Mouse (Mus musculus) spleen, adult 2 months (tissue): ENCODE results near the gene Pou2f2. TPM values are rescaled to one million over a fixed set of nuclear protein-coding genes. Genes with fewer than 3 reads are reported as not detected.

Source experiments
- DNase-seq, 2 experiments: peaks; one replicate each; pipeline versions ENCODE4 v3.0.0 to v3.0.0-alpha.2; 2012 to 2021; ENCODE audit warnings: low spot score in 2 of 2, low read depth in 1 of 2
- H3K27ac ChIP-seq: fragments of 200-500 bp; 2 replicates; pipeline ENCODE4 v1.5.1; 2012; ENCODE audit warnings: low read length, inconsistent platforms; ENCODE audit not compliant: insufficient read depth
- H3K27me3 ChIP-seq: fragments of 200-500 bp; 2 replicates; pipeline ENCODE4 v1.6.1; 2012; ENCODE audit warnings: mild to moderate bottlenecking, moderate library complexity, low read length, inconsistent platforms; ENCODE audit not compliant: control insufficient read depth, insufficient read depth
- H3K36me3 ChIP-seq: fragments of 200-500 bp; 2 replicates; pipeline ENCODE4 v1.6.1; 2012; ENCODE audit warnings: mild to moderate bottlenecking, low read length, inconsistent platforms; ENCODE audit not compliant: control insufficient read depth, insufficient read depth
- H3K4me1 ChIP-seq: fragments of 200-500 bp; 2 replicates; pipeline ENCODE4 v1.6.1; 2011; ENCODE audit warnings: inconsistent platforms; ENCODE audit not compliant: control insufficient read depth, insufficient read depth, insufficient read length
- H3K4me3 ChIP-seq: fragments of 200-500 bp; 2 replicates; pipeline ENCODE4 v1.5.1; 2011; ENCODE audit warnings: mild to moderate bottlenecking, inconsistent platforms; ENCODE audit not compliant: insufficient read depth, insufficient read length; ENCODE audit errors: extremely low read depth
- CTCF ChIP-seq: fragments of 200-500 bp; IDR thresholded peaks from 2 replicates; pipeline ENCODE4 v1.5.1; 2011; ENCODE audit warnings: mild to moderate bottlenecking, inconsistent platforms; ENCODE audit not compliant: insufficient read depth, insufficient read length, insufficient replicate concordance; ENCODE audit errors: extremely low read depth
- POLR2A ChIP-seq: fragments of 200-500 bp; IDR thresholded peaks from 2 replicates; pipeline ENCODE4 v1.6.1; 2011; ENCODE audit warnings: low read depth, low read length, inconsistent platforms
- WGBS: fragments of 180-500 bp; shearing (Covaris S2); methylation state at CpG from one replicate; pipeline ENCODE4 v1.1.7; 2018; 5-methylcytosine and 5-hydroxymethylcytosine counted together
- polyA plus RNA-seq: library from polyadenylated mRNA; depleted of rRNA; stranded (reverse); fragments of >200 nt; gene quantifications from 2 replicates; pipeline ENCODE4 v1.2.3, GENCODE M21; 2012

Gene Pou2f2
- polyA plus RNA-seq, 1 experiment = 61.7 TPM

DNA sequence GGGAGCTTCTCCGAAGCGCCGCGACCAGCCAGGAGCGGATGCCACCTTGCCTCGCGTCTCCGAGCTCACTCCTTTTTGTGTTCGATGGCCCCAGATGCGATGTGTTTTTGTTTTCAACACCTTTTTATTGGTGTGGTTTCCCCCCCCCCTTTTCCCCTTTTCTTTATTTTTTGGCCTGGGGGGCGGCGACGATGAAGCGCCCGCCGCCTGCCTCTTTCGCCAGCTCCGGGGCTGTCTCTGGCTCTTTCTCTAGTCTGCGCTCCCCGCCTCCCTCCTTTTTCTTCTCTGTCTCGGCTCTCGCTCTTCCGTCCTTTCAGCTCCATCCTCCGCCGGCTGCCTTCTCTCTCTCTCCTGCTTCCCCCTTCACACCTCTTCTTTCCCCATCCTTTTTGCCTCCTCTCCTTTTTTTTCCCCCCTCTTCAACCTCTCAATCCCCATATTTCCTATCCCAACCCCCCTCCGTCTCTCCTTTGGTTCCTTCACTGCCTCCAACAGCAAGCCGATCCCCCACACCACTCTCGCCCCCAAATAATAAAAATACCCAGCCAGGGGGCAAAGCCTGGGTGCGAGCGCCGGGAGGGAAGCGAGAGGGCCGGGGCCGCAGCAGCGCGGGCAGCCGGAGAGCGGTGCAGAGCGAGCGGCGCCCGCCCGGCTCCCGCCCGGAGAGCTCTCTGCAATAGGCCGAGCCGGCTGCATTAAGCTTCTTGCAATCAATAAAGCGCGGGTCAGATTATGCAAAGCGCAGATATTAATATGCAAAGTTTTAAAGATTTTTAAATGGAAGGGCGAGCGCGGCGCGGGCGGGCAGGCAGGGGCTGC is 530 bp downstream of the Pou2f2 start:
- no peak for DNase-seq
- H3K27me3 ChIP-seq = peaks cover 19% of the 10 kb centered on the region
- no peak overlapping the region for H3K27ac ChIP-seq
- H3K4me1 ChIP-seq = peaks cover 24% of the 10 kb centered on the region
- H3K36me3 ChIP-seq = no peaks in the 10 kb centered on the region
- TF ChIP-seq POLR2A = no peak
- TF ChIP-seq CTCF = no peak
- peak overlapping the region; percentile 41; the same call in 1 of the 2 replicates for H3K4me3 ChIP-seq
- WGBS = 5% methylated on average over 50 of the region's 56 CpGs

DNA sequence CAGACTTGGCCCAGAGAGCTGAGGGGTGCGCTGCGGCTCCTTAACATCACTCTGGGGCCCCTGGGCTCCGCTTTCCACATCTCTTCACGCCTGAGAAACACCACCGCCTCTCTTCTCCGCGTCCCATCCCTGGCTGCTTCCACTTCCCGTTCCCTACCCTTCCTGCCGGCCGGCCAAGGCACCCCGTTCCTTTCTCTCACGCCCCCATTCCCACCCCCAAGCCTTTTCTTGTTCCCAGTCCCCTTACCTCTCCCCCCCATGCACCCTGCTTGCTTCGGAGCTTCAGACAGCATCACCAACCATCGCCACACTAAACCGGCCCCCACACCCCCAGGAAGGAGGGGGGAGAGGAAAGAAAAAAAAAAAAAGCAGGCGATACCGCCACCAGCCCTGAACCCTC is 1.2 kb downstream of the Pou2f2 start:
- Histone ChIP-seq H3K27ac (no peak overlapping the region), H3K36me3 (no peaks in the 10 kb centered on the region), H3K27me3 (peaks cover 19% of the 10 kb centered on the region), H3K4me3 (no peak overlapping the region), H3K4me1 (peaks cover 24% of the 10 kb centered on the region)
- TF ChIP-seq POLR2A (no peak), CTCF (no peak)
- 7% methylated on average over 17 of the region's 17 CpGs for WGBS
- DNase-seq = no peak

DNA sequence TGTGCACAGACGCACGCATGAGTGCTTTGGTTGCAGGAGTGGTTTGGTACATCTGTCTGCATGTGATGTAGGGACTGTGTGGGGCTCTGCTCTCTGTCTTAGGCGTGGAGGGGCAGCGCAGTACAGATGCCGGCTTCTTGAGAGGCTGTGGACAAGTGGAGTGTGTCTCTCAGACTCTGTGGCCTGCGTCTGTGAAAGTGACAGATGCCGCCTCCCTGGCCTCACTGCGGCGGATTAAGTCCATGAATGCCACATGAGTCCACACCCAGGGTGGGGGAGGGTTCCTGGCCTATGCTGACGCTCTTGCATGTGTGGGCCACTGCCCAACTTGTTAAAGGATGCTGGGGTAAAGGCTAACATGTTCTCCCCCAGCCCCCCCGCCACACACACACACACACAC is 5.2 kb downstream of the Pou2f2 start:
- Histone ChIP-seq H3K4me3 (no peak overlapping the region), H3K27ac (no peak overlapping the region), H3K4me1 (peaks cover 7% of the 10 kb centered on the region), H3K36me3 (no peaks in the 10 kb centered on the region), H3K27me3 (peaks cover 14% of the 10 kb centered on the region)
- DNase-seq = no peak
- 84% methylated on average over 10 of the region's 11 CpGs for WGBS
- TF ChIP-seq CTCF (no peak), POLR2A (no peak)

DNA sequence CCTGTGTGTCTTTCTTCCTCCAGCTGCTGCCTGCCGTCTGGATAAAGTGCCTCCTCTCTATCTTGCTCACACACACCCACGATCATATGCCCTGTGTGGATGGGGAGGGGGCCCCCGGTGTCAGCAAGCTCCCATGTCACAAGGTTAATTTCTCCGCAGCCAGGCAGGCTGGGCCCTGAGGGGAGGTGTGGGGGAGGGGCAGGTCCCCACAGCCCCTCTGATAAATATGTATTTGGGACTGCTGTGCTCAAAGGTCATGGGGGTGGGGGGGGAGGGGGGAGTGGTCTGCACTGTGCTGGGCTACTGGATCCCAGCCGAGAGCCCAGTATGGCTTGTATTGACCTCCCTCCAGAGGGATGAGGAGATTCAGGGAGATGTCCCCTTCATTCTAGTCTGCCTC is 6.9 kb downstream of the Pou2f2 start:
- H3K27me3 ChIP-seq = peaks cover 1% of the 10 kb centered on the region; the same call in 1 of the 2 replicates
- no peak overlapping the region for H3K27ac ChIP-seq
- WGBS = 80% methylated on average over 5 of the region's 5 CpGs
- DNase-seq = no peak
- no peak for TF ChIP-seq CTCF
- no peaks in the 10 kb centered on the region for H3K36me3 ChIP-seq
- no peaks in the 10 kb centered on the region for H3K4me1 ChIP-seq
- no peak overlapping the region for H3K4me3 ChIP-seq

DNA sequence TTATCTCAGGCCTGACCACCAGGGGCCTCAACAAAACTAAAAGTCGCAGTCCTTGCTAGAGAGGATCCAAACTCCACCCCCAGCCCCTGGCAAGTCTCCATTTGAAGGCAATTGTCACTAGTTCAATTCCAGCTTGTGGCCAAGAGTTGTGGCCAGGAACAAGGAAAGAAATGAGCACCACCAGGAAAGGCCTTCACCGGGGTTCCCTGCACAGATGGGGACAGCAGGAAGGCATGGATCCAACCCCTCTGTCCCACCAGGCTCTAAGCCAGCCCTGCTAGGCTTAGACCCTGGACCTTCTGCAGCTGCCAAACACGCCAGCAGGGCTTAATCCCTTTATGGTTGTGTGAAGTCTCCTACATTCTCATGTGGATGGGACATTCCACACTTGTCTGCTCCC is 8.9 kb downstream of the Pou2f2 start:
- no peak overlapping the region for H3K27ac ChIP-seq
- WGBS = 53% methylated on average over 3 of the region's 3 CpGs
- H3K27me3 ChIP-seq = no peaks in the 10 kb centered on the region
- no peak for DNase-seq
- no peak overlapping the region for H3K4me3 ChIP-seq
- H3K4me1 ChIP-seq = no peaks in the 10 kb centered on the region
- TF ChIP-seq CTCF = no peak
- TF ChIP-seq POLR2A = no peak
- H3K36me3 ChIP-seq = no peaks in the 10 kb centered on the region

DNA sequence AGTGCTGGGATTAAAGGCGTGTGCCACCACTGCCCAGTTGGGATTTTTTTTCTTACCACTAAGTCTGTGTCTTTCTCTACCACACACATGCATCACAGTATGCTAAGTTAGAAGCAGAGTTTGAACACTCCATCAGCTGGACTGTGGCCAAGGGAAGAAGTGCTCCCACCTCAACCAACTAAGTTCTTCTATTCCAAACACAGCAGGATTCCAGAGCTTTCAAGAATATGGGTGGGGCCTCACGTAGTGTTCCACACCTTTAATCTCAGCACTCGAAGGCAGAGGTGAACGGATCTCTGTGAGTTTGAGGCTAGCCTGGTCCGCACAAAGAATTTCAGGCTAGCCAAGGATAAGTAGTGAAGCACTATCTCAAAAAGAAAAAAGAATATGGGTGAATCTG is 13.4 kb downstream of the Pou2f2 start:
- TF ChIP-seq CTCF = no peak
- no peak for TF ChIP-seq POLR2A
- DNase-seq = no peak
- H3K4me3 ChIP-seq = no peak overlapping the region
- H3K4me1 ChIP-seq = no peaks in the 10 kb centered on the region
- H3K27ac ChIP-seq = no peak overlapping the region
- H3K27me3 ChIP-seq = no peaks in the 10 kb centered on the region
- no peaks in the 10 kb centered on the region for H3K36me3 ChIP-seq
- 84% methylated on average over 5 of the region's 5 CpGs for WGBS

DNA sequence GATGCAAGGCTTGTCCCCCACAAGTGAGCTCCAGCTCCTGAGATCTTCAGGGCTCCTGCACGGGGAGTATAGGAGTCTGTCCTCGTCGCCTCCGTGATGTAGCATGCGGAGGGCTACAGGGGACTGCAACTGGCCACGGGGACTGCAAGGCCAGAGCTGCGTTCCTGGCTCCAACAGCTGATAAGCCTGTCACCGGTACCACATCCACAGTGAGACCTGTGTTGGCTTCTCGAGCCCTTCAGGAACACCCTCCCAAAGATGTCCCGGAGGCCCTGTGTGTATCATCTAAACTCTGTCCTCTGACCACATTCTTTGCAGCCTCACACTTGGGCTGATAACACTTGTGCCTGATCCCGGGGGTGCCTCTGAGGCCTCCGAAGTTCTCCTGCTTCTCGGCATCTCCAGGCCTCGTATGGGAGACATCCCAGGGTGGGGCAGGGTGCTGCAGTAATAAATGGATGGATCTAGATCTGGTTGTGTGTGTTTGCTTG is 23.3 kb downstream of the Pou2f2 start:
- H3K27ac ChIP-seq = peak overlapping the region; percentile 19

More for the DNA sequence above, 23.3 kb downstream of the Pou2f2 start:
- H3K4me1 ChIP-seq = peaks cover 23% of the 10 kb centered on the region
- H3K4me3 ChIP-seq = peak overlapping the region; percentile 11; the same call in 1 of the 2 replicates
- TF ChIP-seq CTCF (no peak), POLR2A (no peak)
- peaks cover 6% of the 10 kb centered on the region for H3K27me3 ChIP-seq
- 46% methylated on average over 14 of the region's 14 CpGs for WGBS
- no peaks in the 10 kb centered on the region for H3K36me3 ChIP-seq
- no peak for DNase-seq
